Mouse (Mus musculus) frontal cortex, adult 2 months (tissue): ENCODE data around the gene Ccn6. TPM values are rescaled to one million over a fixed set of nuclear protein-coding genes. Genes with fewer than 3 reads are reported as not detected.

Source experiments
- polyA plus RNA-seq: library from polyadenylated mRNA; depleted of rRNA; stranded (reverse); fragments of >200 nt; gene quantifications from 2 replicates; pipeline ENCODE4 v1.2.3, GENCODE M21; 2012; rRNA removed

Ccn6 gene
- polyA plus RNA-seq, 1 experiment, result 0.36 TPM

Other genes with a start within 250 kb of the Ccn6 start
- gene Lama4, start 198.3 kb downstream of the Ccn6 start, polyA plus RNA-seq, result 5.6 and 7.6 TPM in 2 replicates
- gene Fam229b, start 29.9 kb downstream of the Ccn6 start, polyA plus RNA-seq, result 24.2 and 29.7 TPM in 2 replicates
- gene Tube1, start 29.8 kb downstream of the Ccn6 start, polyA plus RNA-seq, result 4.3 and 4.4 TPM in 2 replicates
- 127 and 145 TPM in 2 replicates for gene Fyn, start 205.1 kb upstream of the Ccn6 start, polyA plus RNA-seq